Mouse (Mus musculus) MEL (cell line): ENCODE data around the gene Msl1. TPM values are rescaled to one million over a fixed set of nuclear protein-coding genes. Genes with fewer than 3 reads are reported as not detected.
A peak's percentile ranks its signal among the peaks of the same experiment; 100 is the strongest.

Source experiments
- DNase-seq: peaks from one replicate; pipeline ENCODE4 v3.0.0; 2011; ENCODE audit warnings: low read depth, low spot score
- H3K27ac ChIP-seq: 2 replicates; pipeline ENCODE4 v1.5.1; 2012; ENCODE audit warnings: low read depth, mild to moderate bottlenecking, control low read depth, low read length, moderate library complexity; ENCODE audit not compliant: control insufficient read depth
- H3K27me3 ChIP-seq, 2 experiments: fragments of 150-350 bp in 1 of 2; sonication (generic) in 1 of 2; 2 replicates each; pipeline ENCODE4 v1.6.1; 2012; ENCODE audit warnings: low read length in 2 of 2, mild to moderate bottlenecking in 2 of 2, improper control_type of control experiment in 1 of 2, moderate library complexity in 1 of 2; ENCODE audit not compliant: insufficient read depth in 2 of 2, control insufficient read depth in 1 of 2
- H3K36me3 ChIP-seq, 2 experiments: 2 replicates each; pipeline ENCODE4 v1.6.1; 2012 to 2014; ENCODE audit warnings: low read length in 2 of 2, improper control_type of control experiment in 1 of 2, inconsistent platforms in 1 of 2, mild to moderate bottlenecking in 1 of 2; ENCODE audit not compliant: insufficient read depth in 2 of 2, control insufficient read depth in 1 of 2
- H3K4me1 ChIP-seq, 2 experiments: fragments of 150-350 bp in 1 of 2; sonication (generic) in 1 of 2; 2 replicates each; pipeline ENCODE4 v1.6.1; 2012; ENCODE audit warnings: low read length in 2 of 2, improper control_type of control experiment in 1 of 2, mild to moderate bottlenecking in 1 of 2; ENCODE audit not compliant: insufficient read depth in 2 of 2, control insufficient read depth in 1 of 2
- H3K4me3 ChIP-seq, 2 experiments: fragments of 150-350 bp in 1 of 2; sonication (generic) in 1 of 2; 2 replicates each; pipeline ENCODE4 v1.5.1; 2012; ENCODE audit warnings: low read depth in 2 of 2, low read length in 2 of 2, mild to moderate bottlenecking in 2 of 2, moderate library complexity in 2 of 2, control low read depth in 1 of 2, improper control_type of control experiment in 1 of 2; ENCODE audit not compliant: control insufficient read depth in 1 of 2, insufficient read depth in 1 of 2
- H3K79me2 ChIP-seq: 2 replicates; pipeline ENCODE4 v1.6.1; 2012; ENCODE audit warnings: mild to moderate bottlenecking, low read length, moderate library complexity; ENCODE audit not compliant: control insufficient read depth, poor library complexity, insufficient read depth
- H3K9ac ChIP-seq: 2 replicates; pipeline ENCODE4 v1.6.1; 2012; ENCODE audit warnings: low read depth, mild to moderate bottlenecking, control low read depth, low read length, moderate library complexity; ENCODE audit not compliant: control insufficient read depth, poor library complexity, severe bottlenecking
- H3K9me3 ChIP-seq: fragments of 150-350 bp; sonication (generic); replicated peaks from 2 replicates; pipeline ENCODE4 v1.6.1; 2012; ENCODE audit warnings: mild to moderate bottlenecking, low read length, improper control_type of control experiment, moderate library complexity; ENCODE audit not compliant: insufficient read depth
- CHD1 ChIP-seq: IDR thresholded peaks from 2 replicates; pipeline ENCODE4 v1.6.1; 2012; ENCODE audit warnings: low read depth, mild to moderate bottlenecking, inconsistent platforms, low read length, improper control_type of control experiment
- HCFC1 ChIP-seq: IDR thresholded peaks from 2 replicates; pipeline ENCODE4 v1.6.1; 2012; ENCODE audit warnings: low read depth, mild to moderate bottlenecking, inconsistent platforms, low read length, improper control_type of control experiment, moderate library complexity
- KAT2A ChIP-seq: conservative IDR thresholded peaks from 2 replicates; pipeline ENCODE4 v1.6.1; 2012; ENCODE audit warnings: low read depth, low read length, improper control_type of control experiment, inconsistent platforms
- MAFK ChIP-seq: IDR thresholded peaks from 2 replicates; pipeline ENCODE4 v1.6.1; 2011; ENCODE audit warnings: low read depth, mild to moderate bottlenecking, low read length, improper control_type of control experiment, borderline replicate concordance
- MAX ChIP-seq: IDR thresholded peaks from 2 replicates; pipeline ENCODE4 v1.6.1; 2011; ENCODE audit warnings: low read length, improper control_type of control experiment
- MAZ ChIP-seq: IDR thresholded peaks from 2 replicates; pipeline ENCODE4 v1.6.1; 2012; ENCODE audit warnings: low read depth, mild to moderate bottlenecking, inconsistent platforms, low read length, improper control_type of control experiment
- MXI1 ChIP-seq: IDR thresholded peaks from 2 replicates; pipeline ENCODE4 v1.6.1; 2011; ENCODE audit warnings: mild to moderate bottlenecking, low read depth, low read length, improper control_type of control experiment
- MYC ChIP-seq: IDR thresholded peaks from 2 replicates; pipeline ENCODE4 v1.6.1; 2011; ENCODE audit warnings: low read depth, mild to moderate bottlenecking, low read length, improper control_type of control experiment, moderate library complexity
- NELFE ChIP-seq: IDR thresholded peaks from 2 replicates; pipeline ENCODE4 v1.6.1; 2011; ENCODE audit warnings: low read depth, low read length, improper control_type of control experiment
- NRF1 ChIP-seq: IDR thresholded peaks from 2 replicates; pipeline ENCODE4 v1.6.1; 2014; ENCODE audit warnings: low read depth, mild to moderate bottlenecking, inconsistent platforms, low read length, improper control_type of control experiment, moderate library complexity; ENCODE audit not compliant: poor library complexity, insufficient read depth, severe bottlenecking
- POLR2A ChIP-seq, 2 experiments: IDR thresholded peaks; 2 replicates each; pipeline ENCODE4 v1.6.1; 2011 to 2012; ENCODE audit warnings: low read length in 2 of 2, mild to moderate bottlenecking in 2 of 2, control low read depth in 1 of 2, improper control_type of control experiment in 1 of 2, low read depth in 1 of 2, moderate library complexity in 1 of 2; ENCODE audit not compliant: control insufficient read depth in 1 of 2, insufficient read depth in 1 of 2, poor library complexity in 1 of 2
- POLR2AphosphoS5 ChIP-seq: IDR thresholded peaks from 2 replicates; pipeline ENCODE4 v1.6.1; 2012; ENCODE audit warnings: low read depth, borderline replicate concordance, mild to moderate bottlenecking, inconsistent platforms, low read length, moderate library complexity, mixed read lengths
- RCOR1 ChIP-seq: IDR thresholded peaks from 2 replicates; pipeline ENCODE4 v1.6.1; 2012; ENCODE audit warnings: low read depth, mild to moderate bottlenecking, inconsistent platforms, low read length, improper control_type of control experiment
- SIN3A ChIP-seq: IDR thresholded peaks from 2 replicates; pipeline ENCODE4 v1.6.1; 2012; ENCODE audit warnings: low read length, improper control_type of control experiment, inconsistent platforms
- TAL1 ChIP-seq: IDR thresholded peaks from 2 replicates; pipeline ENCODE4 v1.6.1; 2012; ENCODE audit warnings: mild to moderate bottlenecking, inconsistent platforms, low read length, moderate library complexity, mixed read lengths
- TBP ChIP-seq: IDR thresholded peaks from 2 replicates; pipeline ENCODE4 v1.8.0; 2011; ENCODE audit warnings: low read depth, low read length, improper control_type of control experiment
- UBTF ChIP-seq: IDR thresholded peaks from 2 replicates; pipeline ENCODE4 v1.6.1; 2012; ENCODE audit warnings: low read depth, mild to moderate bottlenecking, inconsistent platforms, low read length, improper control_type of control experiment, moderate library complexity, borderline replicate concordance; ENCODE audit not compliant: insufficient read depth
- ZC3H11A ChIP-seq: IDR thresholded peaks from 2 replicates; pipeline ENCODE4 v1.6.1; 2012; ENCODE audit warnings: low read depth, mild to moderate bottlenecking, inconsistent platforms, low read length, improper control_type of control experiment
- ZKSCAN1 ChIP-seq: IDR thresholded peaks from 2 replicates; pipeline ENCODE4 v1.6.1; 2012; ENCODE audit warnings: low read depth, mild to moderate bottlenecking, inconsistent platforms, low read length, improper control_type of control experiment, moderate library complexity
- polyA plus RNA-seq, 2 experiments: library from polyadenylated mRNA; stranded (reverse) in 1 of 2; unstranded in 1 of 2; fragments of >175 nt in 1 of 2; fragments of >200 nt in 1 of 2; gene quantifications; 2 replicates each; pipeline versions ENCODE4 v1.2.1 to v1.2.4; 2012; ENCODE audit warnings: low replicate concordance in 2 of 2, low read depth in 1 of 2; ENCODE audit not compliant: insufficient read length in 2 of 2, insufficient read depth in 1 of 2, missing spikeins in 1 of 2
- total RNA-seq: library from RNA; depleted of rRNA; stranded (reverse); fragments of 300-350 nt; gene quantifications from 2 replicates; pipeline ENCODE4 v1.2.3, GENCODE M21; 2012

Msl1 gene
- total and polyA plus RNA-seq, 3 experiments = 37.1 to 49.4 TPM; not detected in 1

GRCm38 (mm10) chr11:98796515-98797216, 1.4 kb downstream of the Msl1 start:
- peaks cover 4 to 27% of the 10 kb centered on the region in 2 experiments for H3K4me1 ChIP-seq
- H3K27ac ChIP-seq = peak overlapping the region; percentile 70
- H3K4me3 ChIP-seq = peak overlapping the region; percentile 65 to 90
- no peaks in the 10 kb centered on the region for H3K27me3 ChIP-seq
- H3K79me2 ChIP-seq = peaks cover 45% of the 10 kb centered on the region
- DNase-seq = peak; percentile 88
- no peak for TF ChIP-seq UBTF
- TF ChIP-seq MAX = peak; percentile 35; the same call in 1 of the 2 replicates
- peak; percentile 59; the same call in 1 of the 2 replicates for TF ChIP-seq MXI1
- peak; percentile 58; the same call in 1 of the 2 replicates for TF ChIP-seq HCFC1
- TF ChIP-seq NELFE = peak; percentile 29; the same call in 1 of the 2 replicates
- TF ChIP-seq MYC = peak; percentile 34; the same call in 1 of the 2 replicates
- peak; percentile 85 for TF ChIP-seq SIN3A
- TF ChIP-seq MAFK = no peak
- TF ChIP-seq MAZ = peak; percentile 96
- no peak for TF ChIP-seq ZKSCAN1
- peak; percentile 42; the same call in 1 of the 2 replicates for TF ChIP-seq TBP
- TF ChIP-seq NRF1 = peak; percentile 99
- no peak for TF ChIP-seq POLR2AphosphoS5
- TF ChIP-seq POLR2A (IDR thresholded peaks at IDR 0.05; ENCODE audit: control insufficient read depth in 1 of 2, insufficient read depth in 1 of 2, low read depth in 1 of 2, low read length in 2 of 2, poor library complexity in 1 of 2) = no peak
- TF ChIP-seq RCOR1 = 0 out of 2 replicates have a peak, but pooled peaks have one; percentile 36
- no peak for TF ChIP-seq CHD1
- TF ChIP-seq ZC3H11A = no peak
- TF ChIP-seq, all 39 proteins: peak for 10
- H3K9me3 ChIP-seq = no peaks in the 10 kb centered on the region
- peaks cover 16 to 24% of the 10 kb centered on the region in 2 experiments for H3K36me3 ChIP-seq
- H3K9ac ChIP-seq = peak overlapping the region; percentile 84

GRCm38 (mm10) chr11:98797306-98797705, 2.0 kb downstream of the Msl1 start:
- Histone ChIP-seq H3K4me3 (peak overlapping the region; percentile 65 to 90), H3K27ac (no peak overlapping the region), H3K9me3 (no peaks in the 10 kb centered on the region), H3K36me3 (peaks cover 18 to 22% of the 10 kb centered on the region in 2 experiments), H3K27me3 (no peaks in the 10 kb centered on the region), H3K79me2 (peaks cover 45% of the 10 kb centered on the region), H3K9ac (peak overlapping the region; percentile 84), H3K4me1 (peaks cover 2 to 21% of the 10 kb centered on the region in 2 experiments; a peak in 2 of 4 replicates)
- no peak for DNase-seq
- TF ChIP-seq KAT2A (no peak), NELFE (no peak), TAL1 (no peak)
